Comparison of ENCODE assay signal across 22 mouse cellular contexts in the genomic region with DNA sequence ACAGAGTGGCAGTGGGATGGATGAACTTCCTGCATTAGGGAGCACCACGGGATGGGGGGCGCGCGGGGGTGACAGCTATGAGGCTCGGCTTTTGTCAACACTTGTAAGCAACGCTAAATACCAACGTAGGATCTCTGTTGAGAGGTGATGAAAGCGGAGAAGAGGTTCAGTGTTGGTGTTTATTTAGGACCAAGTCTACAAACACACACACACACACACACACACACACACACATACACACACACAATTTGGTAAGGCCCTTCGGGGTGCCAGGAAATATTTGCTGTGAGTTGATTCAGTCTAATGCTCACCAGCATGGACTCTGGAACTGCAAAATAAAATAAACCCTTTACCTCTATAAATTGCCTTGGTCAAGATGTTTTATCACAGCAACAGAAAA.
A peak's percentile ranks its signal among the peaks of the same experiment; 100 is the strongest.
DNase-seq lines count a peak whose midpoint lies in the region; ATAC-seq and TF ChIP-seq lines count a peak whose summit lies in the region.
"Had no signal": no experiment of that assay in that cellular context is flagged by ENCODE, and none has a peak within 500 bp of the region (broad histone marks: within the 10 kb centered on the region; RNA-seq: fewer than 3 reads in every experiment).

No protein-coding gene starts in this region.

- TF ChIP-seq EP300 in liver, postnatal 0 days (IDR thresholded peaks at IDR 0.05; ENCODE audit: low read depth): no peak

- H3K36me3 ChIP-seq in liver, adult 2 months (ENCODE audit: control insufficient read depth, insufficient read depth, low read length): no peaks in the 10 kb centered on the region
- no peaks in the 10 kb centered on the region for H3K36me3 ChIP-seq in liver, embryonic 11.5 days (ENCODE audit: control insufficient read depth, insufficient read depth, low read length)
- H3K36me3 ChIP-seq in liver, postnatal 0 days (replicated peaks; ENCODE audit: insufficient read depth, low read length): no peaks in the 10 kb centered on the region
- H3K36me3 ChIP-seq in liver, embryonic 12.5 days: no peaks in the 10 kb centered on the region
- H3K36me3 ChIP-seq in lung, embryonic 14.5 days (ENCODE audit: insufficient read depth): no peaks in the 10 kb centered on the region
- H3K36me3 ChIP-seq: G1E had no signal

- TF ChIP-seq CTCF in liver, adult 2 months (IDR thresholded peaks at IDR 0.05; ENCODE audit: low read depth, low read length): no peak
- no peak for TF ChIP-seq CTCF in liver, postnatal 0 days (IDR thresholded peaks at IDR 0.05; ENCODE audit: low read depth)
- TF ChIP-seq CTCF in lung, embryonic 14.5 days (IDR thresholded peaks at IDR 0.05; ENCODE audit: low read depth): no peak

- ATAC-seq in liver, embryonic 11.5 days (replicated peaks; ENCODE audit: low FRiP score): no peak
- ATAC-seq in liver, postnatal 0 days: peak; percentile 67
- ATAC-seq in liver, embryonic 12.5 days: no peak
- 0 out of 2 replicates have a peak, but pooled peaks have one; percentile 31 for ATAC-seq in lung, embryonic 14.5 days (ENCODE audit: insufficient read depth)
- ATAC-seq: activated CD4-positive, CD25-positive, alpha-beta regulatory T cell, adult 4 months; CD4-positive, CD25-positive, alpha-beta regulatory T cell, adult 4 months; Patski had no signal

- H3K9me3 ChIP-seq in liver, embryonic 11.5 days (ENCODE audit: control insufficient read depth, low read length): no peaks in the 10 kb centered on the region
- no peaks in the 10 kb centered on the region for H3K9me3 ChIP-seq in liver, postnatal 0 days (ENCODE audit: low read length)
- no peaks in the 10 kb centered on the region for H3K9me3 ChIP-seq in liver, embryonic 12.5 days (replicated peaks)
- no peaks in the 10 kb centered on the region for H3K9me3 ChIP-seq in lung, embryonic 14.5 days (ENCODE audit: low read depth, low read length)

- no peaks in the 10 kb centered on the region for H3K79me2 ChIP-seq in liver, adult 2 months (ENCODE audit: control insufficient read depth, insufficient read depth, low read length)

- no peak overlapping the region for H3K4me2 ChIP-seq in liver, embryonic 11.5 days
- H3K4me2 ChIP-seq in liver, postnatal 0 days (ENCODE audit: low read depth, low read length): no peak overlapping the region
- no peak overlapping the region for H3K4me2 ChIP-seq in liver, embryonic 12.5 days
- H3K4me2 ChIP-seq in lung, embryonic 14.5 days: no peak overlapping the region

- TF ChIP-seq POLR2A in liver, adult 2 months (IDR thresholded peaks at IDR 0.05; ENCODE audit: extremely low read depth, insufficient read depth, low read length): no peak

- intact Hi-C loops in heart, postnatal 25 days (cut with DNase I): no loop called here

- WGBS in liver, adult 2 months: 22% methylated on average over 9 of the region's 9 CpGs
- WGBS in liver, embryonic 11.5 days: 78% methylated on average over 9 of the region's 9 CpGs
- WGBS in liver, postnatal 0 days (ENCODE audit: insufficient replicate concordance): 66% methylated on average over 9 of the region's 9 CpGs
- 76% methylated on average over 9 of the region's 9 CpGs for WGBS in liver, embryonic 12.5 days (ENCODE audit: insufficient replicate concordance)
- 54% methylated on average over 9 of the region's 9 CpGs for WGBS in lung, embryonic 14.5 days

- H3K27ac ChIP-seq in liver, adult 2 months (replicated peaks; ENCODE audit: insufficient read depth, low read depth, low read length): peak overlapping the region; percentile 98
- no peak overlapping the region for H3K27ac ChIP-seq in liver, embryonic 11.5 days (ENCODE audit: low read depth, low read length)
- 0 out of 2 replicates have a peak overlapping the region, but pooled peaks have one; percentile 39 for H3K27ac ChIP-seq in liver, postnatal 0 days (ENCODE audit: low read depth)
- H3K27ac ChIP-seq in liver, embryonic 12.5 days: no peak overlapping the region
- H3K27ac ChIP-seq in lung, embryonic 14.5 days (ENCODE audit: low read depth): no peak overlapping the region

- peak; percentile 67 for DNase-seq in heart, adult 11 months
- DNase-seq in heart, postnatal 25 days (ENCODE audit: low spot score): no peak
- peak; percentile 81 for DNase-seq in liver, adult 2 months (ENCODE audit: extremely low read depth, low read depth, low spot score)
- DNase-seq in liver, embryonic 11.5 days (ENCODE audit: low spot score): no peak
- peak; percentile 26 for DNase-seq in liver, postnatal 0 days
- DNase-seq in lung, embryonic 14.5 days: no peak
- DNase-seq in lung, postnatal 14 days: no peak
- DNase-seq: adrenal gland, adult 2 months; adrenal gland, adult 8-10 months; adrenal gland, postnatal 10 days; adrenal gland, postnatal 14 days; adrenal gland, postnatal 25 days; adrenal gland, postnatal 36 days; B cell, adult 2 months; cerebellum, adult 11 months; cerebellum, adult 11-12 months had no signal

- peaks cover 31% of the 10 kb centered on the region for H3K4me1 ChIP-seq in liver, adult 2 months (ENCODE audit: control insufficient read depth, insufficient read depth, low read length)
- no peaks in the 10 kb centered on the region for H3K4me1 ChIP-seq in liver, embryonic 11.5 days (replicated peaks; ENCODE audit: control insufficient read depth, insufficient read depth, low read length)
- peaks cover 6% of the 10 kb centered on the region; the same call in 1 of the 2 replicates for H3K4me1 ChIP-seq in liver, postnatal 0 days (ENCODE audit: insufficient read depth)
- no peaks in the 10 kb centered on the region for H3K4me1 ChIP-seq in liver, embryonic 12.5 days
- no peaks in the 10 kb centered on the region for H3K4me1 ChIP-seq in lung, embryonic 14.5 days (ENCODE audit: insufficient read depth)

- H3K27me3 ChIP-seq in liver, adult 2 months (ENCODE audit: control insufficient read depth, insufficient read depth, low read length): no peaks in the 10 kb centered on the region
- no peaks in the 10 kb centered on the region for H3K27me3 ChIP-seq in liver, embryonic 11.5 days (replicated peaks; ENCODE audit: control insufficient read depth, insufficient read depth, low read length)
- no peaks in the 10 kb centered on the region for H3K27me3 ChIP-seq in liver, postnatal 0 days (ENCODE audit: insufficient read depth, low read length)
- no peaks in the 10 kb centered on the region for H3K27me3 ChIP-seq in liver, embryonic 12.5 days (replicated peaks)
- no peaks in the 10 kb centered on the region for H3K27me3 ChIP-seq in lung, embryonic 14.5 days (ENCODE audit: insufficient read depth, low read length)
- H3K27me3 ChIP-seq: CH12.LX, Patski had no signal

- no peak overlapping the region for H3K9ac ChIP-seq in liver, adult 2 months (ENCODE audit: low read depth, low read length)
- no peak overlapping the region for H3K9ac ChIP-seq in liver, embryonic 11.5 days (ENCODE audit: low read depth, low read length)
- no peak overlapping the region for H3K9ac ChIP-seq in liver, postnatal 0 days (replicated peaks)
- H3K9ac ChIP-seq in liver, embryonic 12.5 days: no peak overlapping the region
- H3K9ac ChIP-seq in lung, embryonic 14.5 days: no peak overlapping the region

- no peak overlapping the region for H3K4me3 ChIP-seq in liver, adult 2 months (ENCODE audit: insufficient read depth, low read depth, low read length)
- no peak overlapping the region for H3K4me3 ChIP-seq in liver, embryonic 11.5 days (ENCODE audit: low read depth, low read length)
- no peak overlapping the region for H3K4me3 ChIP-seq in liver, postnatal 0 days (ENCODE audit: low read depth, low read length)
- H3K4me3 ChIP-seq in liver, embryonic 12.5 days: no peak overlapping the region
- H3K4me3 ChIP-seq in lung, embryonic 14.5 days (ENCODE audit: low read depth, low read length): no peak overlapping the region

Comparison
In these comparisons a context has a peak if more than half of its experiments do, and no peak if none do; other contexts are left out.
1. DNase-seq: peak in heart, adult 11 months (single experiment), liver, adult 2 months (single experiment) and liver, postnatal 0 days (single experiment); none in heart, postnatal 25 days (single experiment), liver, embryonic 11.5 days (single experiment), lung, embryonic 14.5 days (single experiment) and lung, postnatal 14 days (single experiment).
2. H3K27ac ChIP-seq: peak in liver, adult 2 months (single experiment) and liver, postnatal 0 days (single experiment); none in liver, embryonic 11.5 days (single experiment), liver, embryonic 12.5 days (single experiment) and lung, embryonic 14.5 days (single experiment).
3. ATAC-seq: peak in liver, postnatal 0 days (single experiment) and lung, embryonic 14.5 days (single experiment); none in liver, embryonic 11.5 days (single experiment) and liver, embryonic 12.5 days (single experiment).